7 mouse cellular contexts compared by ENCODE assay signal in the genomic region with DNA sequence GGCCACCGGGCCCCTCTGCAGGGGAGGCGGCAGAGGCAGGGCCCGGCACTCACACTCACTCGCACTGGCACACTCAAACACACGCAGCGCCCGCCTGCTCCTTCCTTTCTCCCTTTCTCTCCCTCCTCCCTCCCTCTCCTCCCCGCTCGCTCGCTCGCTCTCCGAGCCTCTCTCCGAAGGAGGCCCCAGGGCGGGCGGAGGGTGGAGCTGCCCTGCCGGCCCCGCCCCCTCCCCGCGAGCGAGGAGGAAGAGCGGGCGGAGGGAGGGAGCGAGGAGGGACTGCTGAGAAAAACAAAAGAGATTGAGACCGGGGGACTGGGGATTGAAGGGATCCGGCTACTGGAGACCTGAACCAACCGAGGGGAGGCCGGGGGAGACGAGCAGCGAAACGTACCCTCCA. TPM values are rescaled to one million over a fixed set of nuclear protein-coding genes. Genes with fewer than 3 reads are reported as not detected.
DNase-seq lines count a peak whose midpoint lies in the region; ATAC-seq lines count a peak whose summit lies in the region.

No protein-coding gene starts in this region.

- whole genome bisulfite sequencing in intestine, embryonic 16.5 days: under 1% methylated on average over 16 of the region's 30 CpGs
- WGBS in limb, embryonic 13.5 days: under 1% methylated on average over 23 of the region's 30 CpGs
- WGBS in midbrain, embryonic 15.5 days: 2% methylated on average over 25 of the region's 30 CpGs

- peaks cover 64% of the 10 kb centered on the region for H3K4me1 ChIP-seq in intestine, embryonic 16.5 days (ENCODE audit: control insufficient read depth, insufficient read depth, low read length)
- peaks cover 73% of the 10 kb centered on the region for H3K4me1 ChIP-seq in limb, embryonic 13.5 days
- H3K4me1 ChIP-seq in midbrain, embryonic 15.5 days: peaks cover 77% of the 10 kb centered on the region

- peak overlapping the region; percentile 83 for H3K4me3 ChIP-seq in intestine, embryonic 16.5 days (ENCODE audit: low read length)
- peak overlapping the region; percentile 95 for H3K4me3 ChIP-seq in limb, embryonic 13.5 days
- H3K4me3 ChIP-seq in midbrain, embryonic 15.5 days: peak overlapping the region; percentile 77

- H3K27me3 ChIP-seq in intestine, embryonic 16.5 days (replicated peaks; ENCODE audit: control insufficient read depth, insufficient read depth, low read length): no peaks in the 10 kb centered on the region
- H3K27me3 ChIP-seq in limb, embryonic 13.5 days: no peaks in the 10 kb centered on the region
- H3K27me3 ChIP-seq in midbrain, embryonic 15.5 days (replicated peaks): no peaks in the 10 kb centered on the region

- peak; percentile 95 for DNase-seq in adrenal gland, postnatal 10 days
- peak; percentile 99 for DNase-seq in embryo, embryonic 11 days
- DNase-seq in gastrocnemius, postnatal 36 days: peak; percentile 72 to 84
- DNase-seq in spleen, postnatal 10 days (ENCODE audit: low spot score in 2 of 2): peak; percentile 86 to 95

- intact Hi-C loops in gastrocnemius, postnatal 36 days (cut with DNase I): no loop called here

- peak overlapping the region; percentile 92 for H3K4me2 ChIP-seq in intestine, embryonic 16.5 days (ENCODE audit: low read depth, low read length)
- H3K4me2 ChIP-seq in limb, embryonic 13.5 days (replicated peaks): peak overlapping the region; percentile 100
- H3K4me2 ChIP-seq in midbrain, embryonic 15.5 days: peak overlapping the region; percentile 93

- peak overlapping the region; percentile 91 for H3K9ac ChIP-seq in intestine, embryonic 16.5 days (ENCODE audit: low read depth, low read length)
- peak overlapping the region; percentile 99 for H3K9ac ChIP-seq in limb, embryonic 13.5 days
- peak overlapping the region; percentile 79 for H3K9ac ChIP-seq in midbrain, embryonic 15.5 days

- H3K9me3 ChIP-seq in intestine, embryonic 16.5 days (ENCODE audit: control insufficient read depth, low read length): no peaks in the 10 kb centered on the region
- no peaks in the 10 kb centered on the region for H3K9me3 ChIP-seq in limb, embryonic 13.5 days
- H3K9me3 ChIP-seq in midbrain, embryonic 15.5 days: no peaks in the 10 kb centered on the region

- peak; percentile 88 for ATAC-seq in intestine, embryonic 16.5 days
- peak; percentile 75 for ATAC-seq in limb, embryonic 13.5 days (ENCODE audit: low FRiP score, low read depth)
- ATAC-seq in midbrain, embryonic 15.5 days (replicated peaks): peak; percentile 68

- peak overlapping the region; percentile 95 for H3K27ac ChIP-seq in intestine, embryonic 16.5 days (ENCODE audit: low read length)
- H3K27ac ChIP-seq in limb, embryonic 13.5 days: peak overlapping the region; percentile 99
- peak overlapping the region; percentile 98 for H3K27ac ChIP-seq in midbrain, embryonic 15.5 days

- peaks cover 15% of the 10 kb centered on the region for H3K36me3 ChIP-seq in intestine, embryonic 16.5 days (ENCODE audit: control insufficient read depth, insufficient read depth, low read length)
- peaks cover 23% of the 10 kb centered on the region for H3K36me3 ChIP-seq in limb, embryonic 13.5 days
- H3K36me3 ChIP-seq in midbrain, embryonic 15.5 days (replicated peaks): peaks cover 17% of the 10 kb centered on the region

RNA-seq across cellular contexts. Expression of gene Pprc1, which starts 5.2 kb away (rescaled TPM):
- total RNA-seq in adrenal gland, postnatal 10 days (2021): 10 to 100 TPM; 23.5 to 36.5 TPM
- total RNA-seq in gastrocnemius, postnatal 36 days (2021): 10 to 100 TPM; 12.2 to 21.8 TPM
- polyA plus RNA-seq in intestine, embryonic 16.5 days (2015; fragmentation: Nextera tagmentation; extraction: Ambion mirVana): 23.4 and 27.5 TPM in 2 replicates
- polyA plus RNA-seq in limb, embryonic 13.5 days (2015; fragmentation: Nextera tagmentation; extraction: Ambion mirVana): 37.8 and 42.6 TPM in 2 replicates
- polyA plus RNA-seq in midbrain, embryonic 15.5 days (2015; fragmentation: Nextera tagmentation; extraction: Ambion mirVana): 22.0 and 22.5 TPM in 2 replicates

RNA-seq across cellular contexts. Expression of gene Ldb1, which starts 5.5 kb away (rescaled TPM):
- 10 to 100 TPM; 75.3 to 92.1 TPM for total RNA-seq in adrenal gland, postnatal 10 days (2021)
- total RNA-seq in gastrocnemius, postnatal 36 days (2021): 10 to 100 TPM; 14.1 to 18.1 TPM
- 23.3 and 26.3 TPM in 2 replicates for polyA plus RNA-seq in intestine, embryonic 16.5 days (2015; fragmentation: Nextera tagmentation; extraction: Ambion mirVana)
- 114 and 123 TPM in 2 replicates for polyA plus RNA-seq in limb, embryonic 13.5 days (2015; fragmentation: Nextera tagmentation; extraction: Ambion mirVana)
- polyA plus RNA-seq in midbrain, embryonic 15.5 days (2015; fragmentation: Nextera tagmentation; extraction: Ambion mirVana): 122 and 129 TPM in 2 replicates

RNA-seq across cellular contexts. Expression of gene Hps6, which starts 36.2 kb away (rescaled TPM):
- total RNA-seq in adrenal gland, postnatal 10 days (2021): 10 to 100 TPM in 1 of 2 experiments, 1 to 10 TPM in 1; 9.9 to 12.0 TPM
- 1 to 10 TPM; 3.1 to 3.2 TPM for total RNA-seq in gastrocnemius, postnatal 36 days (2021)
- 8.8 and 9.4 TPM in 2 replicates for polyA plus RNA-seq in intestine, embryonic 16.5 days (2015; fragmentation: Nextera tagmentation; extraction: Ambion mirVana)
- polyA plus RNA-seq in limb, embryonic 13.5 days (2015; fragmentation: Nextera tagmentation; extraction: Ambion mirVana): 7.3 and 8.1 TPM in 2 replicates
- 3.9 and 4.0 TPM in 2 replicates for polyA plus RNA-seq in midbrain, embryonic 15.5 days (2015; fragmentation: Nextera tagmentation; extraction: Ambion mirVana)

RNA-seq across cellular contexts. Expression of gene Nolc1, which starts 36.2 kb away (rescaled TPM):
- 10 to 100 TPM; 38.8 to 45.0 TPM for total RNA-seq in adrenal gland, postnatal 10 days (2021)
- 10 to 100 TPM; 15.7 to 20.4 TPM for total RNA-seq in gastrocnemius, postnatal 36 days (2021)
- polyA plus RNA-seq in intestine, embryonic 16.5 days (2015; fragmentation: Nextera tagmentation; extraction: Ambion mirVana): 77.2 and 88.8 TPM in 2 replicates
- 89.1 and 93.5 TPM in 2 replicates for polyA plus RNA-seq in limb, embryonic 13.5 days (2015; fragmentation: Nextera tagmentation; extraction: Ambion mirVana)
- polyA plus RNA-seq in midbrain, embryonic 15.5 days (2015; fragmentation: Nextera tagmentation; extraction: Ambion mirVana): 65.5 and 70.3 TPM in 2 replicates

RNA-seq across cellular contexts. Expression of gene Armh3, which starts 41.2 kb away (rescaled TPM):
- total RNA-seq in adrenal gland, postnatal 10 days (2021): 10 to 100 TPM; 14.6 to 19.2 TPM
- total RNA-seq in gastrocnemius, postnatal 36 days (2021): 10 to 100 TPM; 11.1 to 12.6 TPM
- 17.2 and 17.3 TPM in 2 replicates for polyA plus RNA-seq in intestine, embryonic 16.5 days (2015; fragmentation: Nextera tagmentation; extraction: Ambion mirVana)
- polyA plus RNA-seq in limb, embryonic 13.5 days (2015; fragmentation: Nextera tagmentation; extraction: Ambion mirVana): 20.5 and 22.1 TPM in 2 replicates
- polyA plus RNA-seq in midbrain, embryonic 15.5 days (2015; fragmentation: Nextera tagmentation; extraction: Ambion mirVana): 25.4 and 25.9 TPM in 2 replicates

Comparison
In these comparisons a context has a peak if more than half of its experiments do, and no peak if none do; other contexts are left out.
1. Peak in every context shown above with its lines: DNase-seq, ATAC-seq, H3K4me3 ChIP-seq and H3K27ac ChIP-seq.